Mouse (Mus musculus) kidney, postnatal 25 days (tissue): ENCODE data around the gene Carmil3.

Experiments used
- DNase-seq, 2 experiments: peaks; one replicate each; pipeline ENCODE4 v3.0.0; 2021; ENCODE audit warnings: mixed read lengths in 2 of 2

Carmil3 gene

DNA sequence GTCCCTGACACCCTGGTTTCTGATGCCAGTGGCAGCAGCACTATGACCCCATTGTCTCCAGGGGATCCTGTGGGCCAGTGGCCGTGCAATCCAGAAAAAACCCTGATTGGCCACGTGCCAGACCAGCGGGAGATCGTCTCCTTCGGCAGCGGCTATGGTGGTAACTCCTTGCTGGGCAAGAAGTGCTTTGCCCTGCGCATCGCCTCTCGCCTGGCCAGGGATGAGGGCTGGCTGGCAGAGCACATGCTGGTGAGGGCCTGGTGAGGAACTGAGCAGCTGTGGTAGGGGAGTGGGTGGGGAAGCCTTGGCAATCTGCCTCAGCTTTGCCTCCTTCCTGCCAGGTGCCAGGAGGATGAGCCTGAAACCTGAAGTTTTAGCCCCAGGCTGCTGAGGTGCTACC is 53.9 kb downstream of the Carmil3 start:
- DNase-seq, result no peak

- DNase-seq, result no peak
Measured at GRCm38 (mm10) chr14:55550191-55550590, 59.7 kb downstream of the Carmil3 start.

GRCm38 (mm10) chr14:55551347-55551746 is 60.9 kb downstream of the Carmil3 start:
- no peak for DNase-seq

GRCm38 (mm10) chr14:55551794-55552193 is 61.3 kb downstream of the Carmil3 start:
- DNase-seq, result no peak

DNA sequence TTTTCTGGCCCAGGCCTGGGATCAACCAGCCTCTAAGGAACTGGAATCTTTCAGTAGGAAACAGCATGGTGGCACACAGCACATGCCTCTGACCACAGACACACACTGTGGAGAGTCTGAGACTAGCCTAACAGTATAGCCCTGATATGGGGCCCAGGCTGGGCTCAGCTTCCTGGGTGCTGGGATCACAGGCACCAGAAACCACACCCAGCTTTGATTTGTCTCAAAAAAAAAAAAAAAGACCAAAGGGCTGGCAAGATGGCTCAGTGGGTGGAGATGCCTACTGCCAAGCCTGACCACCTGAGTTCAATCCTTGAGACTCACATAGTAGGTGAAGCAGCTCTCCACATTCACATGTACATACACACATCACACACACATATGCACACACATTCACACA is 64.2 kb downstream of the Carmil3 start:
- no peak for DNase-seq

- DNase-seq, result no peak
Measured at GRCm38 (mm10) chr14:55555788-55556187, 65.3 kb downstream of the Carmil3 start.

- peak; percentile 90 to 91 for DNase-seq
Measured at GRCm38 (mm10) chr14:55557003-55557402, 66.6 kb downstream of the Carmil3 start.

DNA sequence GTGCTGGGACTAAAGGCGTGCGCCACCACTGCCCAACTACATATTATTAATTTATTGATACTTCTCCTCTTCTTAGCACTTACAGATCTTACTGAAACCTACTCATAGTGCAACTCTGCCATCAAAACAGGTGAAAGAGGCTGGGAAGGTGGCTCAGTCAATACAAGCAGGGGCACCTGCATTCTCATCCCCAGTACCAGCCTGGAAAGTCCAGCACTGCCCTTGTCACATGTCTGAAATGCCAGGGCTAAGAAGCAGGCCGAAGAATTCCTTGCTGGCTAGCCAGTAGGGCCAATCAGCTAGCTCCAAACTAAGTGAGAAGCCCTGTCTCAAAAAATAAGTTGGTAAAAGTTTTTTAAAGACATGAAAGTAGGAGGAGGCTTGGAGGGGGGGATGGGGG is 67.1 kb downstream of the Carmil3 start:
- DNase-seq, result peak; percentile 24 to 63
